Mouse (Mus musculus) left cerebral cortex, postnatal 36 days (tissue): ENCODE measurements around the gene Rph3a. TPM values are rescaled to one million over a fixed set of nuclear protein-coding genes. Genes with fewer than 3 reads are reported as not detected.
"Not testable (repeated sequence)": the region's sequence is repeated elsewhere in the genome, so short reads cannot be mapped to it uniquely, and the experiment has no call there.

Experiments
- DNase-seq, 2 experiments: peaks; one replicate each; pipeline ENCODE4 v3.0.0; 2021 to 2022; ENCODE audit warnings: low spot score in 2 of 2, mixed read lengths in 1 of 2
- intact Hi-C: fragments of 180-260 bp; cut with DNase I; formaldehyde crosslinking; loops from one replicate; pipeline ENCODE4 v1.15.1; 2025
- total RNA-seq, 2 experiments: library from RNA; stranded (reverse); gene quantifications; 2 replicates each; pipeline ENCODE4 v1.2.3; 2021

Rph3a gene
- total RNA-seq, 2 experiments from 2014 or later: 304 to 358 TPM

GRCm38 (mm10) chr5:120924520-120924919 lies 85.4 kb downstream of the Rph3a start:
- DNase-seq, intact Hi-C loops: not testable (repeated sequence)

- DNase-seq: no peak
- intact Hi-C loops: no loop called here
Observed at GRCm38 (mm10) chr5:120923969-120924368, 85.9 kb downstream of the Rph3a start.

- intact Hi-C loops: no loop called here
- DNase-seq: no peak
Observed at GRCm38 (mm10) chr5:120920296-120920695, 89.6 kb downstream of the Rph3a start.

- not testable (repeated sequence) for DNase-seq
Observed at GRCm38 (mm10) chr5:120919156-120919935, 90.5 kb downstream of the Rph3a start.

GRCm38 (mm10) chr5:120914204-120914603 lies 95.7 kb downstream of the Rph3a start, which contains the start of gene Oas1d:
Gene Oas1d, plus strand, starts transcription at chr5:120914536.
- DNase-seq, intact Hi-C loops: not testable (repeated sequence)

More at GRCm38 (mm10) chr5:120919156-120919935, 90.5 kb downstream of the Rph3a start:
- intact Hi-C loops: not testable (repeated sequence)

GRCm38 (mm10) chr5:120908196-120908920 lies 101.5 kb downstream of the Rph3a start:
- intact Hi-C loops: no loop called here
- no peak for DNase-seq

GRCm38 (mm10) chr5:120906791-120907733 lies 102.8 kb downstream of the Rph3a start, which contains the start of gene Oas1a:
Gene Oas1a, minus strand, starts transcription at chr5:120907521.
- DNase-seq, intact Hi-C loops: not testable (repeated sequence)

- intact Hi-C loops: no loop called here
- DNase-seq: no peak
Observed at GRCm38 (mm10) chr5:120902056-120902455, 107.8 kb downstream of the Rph3a start.

GRCm38 (mm10) chr5:120900666-120901065 lies 109.2 kb downstream of the Rph3a start:
- intact Hi-C loops: no loop called here
- DNase-seq: no peak

- no peak for DNase-seq
- intact Hi-C loops: no loop called here
Observed at GRCm38 (mm10) chr5:120898726-120899125, 111.2 kb downstream of the Rph3a start.

- intact Hi-C loops: no loop called here
Observed at GRCm38 (mm10) chr5:120898307-120898706, 111.6 kb downstream of the Rph3a start.

GRCm38 (mm10) chr5:120895231-120895900 lies 114.5 kb downstream of the Rph3a start:
- intact Hi-C loops: no loop called here

More at GRCm38 (mm10) chr5:120898307-120898706, 111.6 kb downstream of the Rph3a start:
- no peak for DNase-seq

GRCm38 (mm10) chr5:120894692-120895091 lies 115.2 kb downstream of the Rph3a start:
- DNase-seq, intact Hi-C loops: not testable (repeated sequence)

More at GRCm38 (mm10) chr5:120895231-120895900, 114.5 kb downstream of the Rph3a start:
- no peak for DNase-seq

- DNase-seq, intact Hi-C loops: not testable (repeated sequence)
Observed at GRCm38 (mm10) chr5:120893866-120894265, 116.0 kb downstream of the Rph3a start.

GRCm38 (mm10) chr5:120892243-120892660 lies 117.6 kb downstream of the Rph3a start:
- DNase-seq: no peak
- intact Hi-C loops: loop anchor here (1.0 kb wide), 1 partner anchor 107 kb away; no protein-coding TSS in a partner anchor

- intact Hi-C loops: loop anchor here (1.0 kb wide), 1 partner anchor 106 kb away; no protein-coding TSS in a partner anchor
Observed at GRCm38 (mm10) chr5:120891566-120892242, 118.2 kb downstream of the Rph3a start.

GRCm38 (mm10) chr5:120890991-120891390 lies 118.9 kb downstream of the Rph3a start:
- no peak for DNase-seq
- intact Hi-C loops: no loop called here

More at GRCm38 (mm10) chr5:120891566-120892242, 118.2 kb downstream of the Rph3a start:
- DNase-seq: not testable (repeated sequence)
